Mouse (Mus musculus) c-Kit-positive CD71-negative TER-119-negative erythroid progenitor cells, embryonic 14.5 days (primary cell): Measurements from ENCODE around the gene Mmp19.
"Not testable (repeated sequence)": the region's sequence is repeated elsewhere in the genome, so short reads cannot be mapped to it uniquely, and the experiment has no call there.

Experiments
- DNase-seq: peaks from one replicate; pipeline ENCODE4 v3.0.0-alpha.2; 2013; ENCODE audit warnings: low read depth

Gene Mmp19

DNA sequence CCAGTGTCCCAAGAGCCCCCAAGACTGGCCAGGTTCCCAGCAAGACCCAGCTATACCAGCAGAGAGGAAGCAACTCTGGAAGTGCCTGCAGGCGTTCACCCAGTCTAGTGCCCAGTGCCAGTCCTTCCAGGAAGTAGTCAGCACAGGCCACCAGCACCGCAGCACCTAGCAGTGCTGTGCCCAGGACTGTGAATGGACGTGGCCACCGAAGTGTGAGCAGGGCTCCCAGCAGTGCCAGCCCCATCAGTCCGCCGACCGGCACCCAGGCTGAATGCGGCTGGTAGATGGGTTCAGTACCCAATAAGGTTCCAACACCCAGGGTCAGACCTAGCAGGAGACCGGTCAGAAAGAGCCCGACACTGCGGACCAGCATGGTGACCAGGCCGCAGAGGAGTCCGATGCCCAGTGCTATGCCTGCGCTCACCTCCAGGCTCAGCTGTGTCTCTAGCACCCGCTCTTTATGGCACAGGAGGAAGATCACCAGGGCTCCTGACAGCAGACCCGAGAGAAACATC is 11.3 kb downstream of the Mmp19 start:
- no peak for DNase-seq

DNA sequence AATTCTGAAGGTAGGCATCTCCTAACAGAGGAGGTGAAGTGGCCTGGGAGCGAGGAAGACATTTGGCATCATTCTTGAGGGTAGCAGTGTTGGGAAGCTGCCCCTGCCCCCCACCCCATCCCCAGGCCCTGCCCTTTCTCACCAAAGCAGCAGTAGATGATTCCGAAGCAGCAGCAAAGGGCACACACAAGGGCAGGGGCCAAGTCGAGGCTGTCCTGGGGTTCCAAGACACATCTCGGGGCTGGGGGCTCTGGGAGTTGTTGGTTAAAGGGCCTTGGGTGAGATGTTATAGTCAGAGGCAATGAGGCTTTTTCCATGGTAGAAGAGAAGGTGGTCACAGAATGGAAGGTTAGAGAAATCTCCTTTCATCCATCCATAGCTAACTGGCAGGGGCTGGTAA is 12.2 kb downstream of the Mmp19 start:
- no peak for DNase-seq

GRCm38 (mm10) chr10:128803361-128803760 is 12.7 kb downstream of the Mmp19 start:
- no peak for DNase-seq

DNA sequence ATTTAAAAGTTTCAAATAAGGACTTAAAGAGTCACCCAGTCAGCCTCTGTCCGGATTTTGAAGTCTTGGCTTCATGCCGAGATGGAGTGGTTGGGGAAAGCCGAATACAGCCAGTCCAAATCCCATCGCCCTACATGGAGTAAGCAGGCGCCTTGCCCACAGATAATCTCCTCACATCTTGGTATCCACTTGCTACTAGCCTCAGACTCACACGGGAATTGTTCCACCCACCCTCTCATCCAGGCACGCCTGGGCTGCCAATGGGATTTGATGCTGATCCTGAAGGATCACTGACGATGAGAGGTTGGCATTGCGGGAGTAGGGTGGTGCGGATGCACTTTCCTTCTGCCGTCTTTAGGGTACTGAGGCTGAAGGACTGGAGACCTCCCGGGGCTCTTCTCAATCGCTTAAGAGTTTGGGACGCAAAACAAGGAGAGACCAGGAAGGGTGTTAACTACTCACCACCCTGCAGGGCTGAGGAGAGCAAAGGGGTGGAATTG is 13.1 kb downstream of the Mmp19 start, which contains the start of gene Dnajc14:
Gene Dnajc14, plus strand, starts transcription at position 292 of the 500 bp plus-strand sequence.
- DNase-seq: no peak

DNA sequence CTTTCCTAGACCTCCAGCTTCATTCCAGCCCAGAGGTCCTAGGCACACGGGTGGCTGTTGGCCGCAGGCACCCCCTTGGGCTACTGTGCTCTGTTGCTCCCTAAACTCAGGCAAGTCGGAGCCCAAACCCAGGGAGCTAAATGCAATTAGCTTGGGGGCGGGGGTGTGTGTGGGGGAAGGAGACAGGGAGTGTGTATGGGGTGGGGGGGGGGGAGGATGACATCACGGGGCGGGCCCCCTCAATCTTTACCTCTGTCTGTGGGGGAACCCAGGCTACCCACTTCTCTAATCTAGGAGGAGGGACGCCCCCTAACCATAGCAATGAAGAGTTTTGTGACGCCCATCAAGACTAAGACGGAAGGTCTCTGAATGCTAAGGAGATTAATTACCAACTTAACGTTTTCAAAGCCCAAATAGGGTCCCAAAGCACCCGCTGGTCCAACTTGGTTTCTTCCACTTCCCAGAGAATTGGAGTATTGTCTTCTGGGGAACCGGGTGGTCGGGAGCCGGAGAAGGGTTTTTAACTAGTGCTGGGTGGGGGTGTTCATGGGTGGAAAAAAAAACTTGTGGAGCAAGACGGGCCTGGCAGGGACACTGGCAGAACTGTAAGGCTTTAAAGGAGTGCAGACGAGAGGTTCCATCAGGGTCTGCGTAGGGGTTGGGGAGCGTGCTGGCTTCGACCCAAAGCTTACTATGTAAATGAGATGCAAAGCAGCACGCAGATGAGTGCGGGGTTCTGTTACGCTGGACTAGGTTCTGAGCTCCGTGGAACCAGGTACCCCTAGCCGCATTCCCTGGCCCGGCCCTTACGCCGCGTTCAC is 13.8 kb downstream of the Mmp19 start, which contains the start of gene Tmem198b:
Gene Tmem198b, minus strand, starts transcription at position 100 of the 821 bp plus-strand sequence.
- DNase-seq: peak; percentile 63

GRCm38 (mm10) chr10:128805092-128806000 is 14.6 kb downstream of the Mmp19 start:
- DNase-seq: peak; percentile 96

DNA sequence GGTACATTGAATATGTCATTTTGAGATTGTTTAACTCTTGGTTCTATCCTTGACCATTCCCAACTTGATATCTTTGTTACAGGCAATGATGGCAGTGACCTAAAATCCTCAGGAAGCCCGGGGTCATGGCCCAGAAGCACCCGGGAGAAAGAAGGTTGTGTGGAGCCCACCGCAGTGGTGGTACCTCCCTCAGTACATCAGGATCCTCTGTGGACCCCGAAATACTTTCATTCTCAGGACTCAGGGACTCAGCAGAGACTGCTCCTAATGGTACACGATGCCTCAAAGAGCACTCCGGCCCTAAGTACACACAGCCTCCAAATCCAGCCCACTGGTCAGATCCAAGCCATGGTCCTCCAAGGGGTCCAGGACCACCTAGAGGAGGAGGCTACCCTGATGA is 15.4 kb downstream of the Mmp19 start:
- DNase-seq: no peak

DNA sequence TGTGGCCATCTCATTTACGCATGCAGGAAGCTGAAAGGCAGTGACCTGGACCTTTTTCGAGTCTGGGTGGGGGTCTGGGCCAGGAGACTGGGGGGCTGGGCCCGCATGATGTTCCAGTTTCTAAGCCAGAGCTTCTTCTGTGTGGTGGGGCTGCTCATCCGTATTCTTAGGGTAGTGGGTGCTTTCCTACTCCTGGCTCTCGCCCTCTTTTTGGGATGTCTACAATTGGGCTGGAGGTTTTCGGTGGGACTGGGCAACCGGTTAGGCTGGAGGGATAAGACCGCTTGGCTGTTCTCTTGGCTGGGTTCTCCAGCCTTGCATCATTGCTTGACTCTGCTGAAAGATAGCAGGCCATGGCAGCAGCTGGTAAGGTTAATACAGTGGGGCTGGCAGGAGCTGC is 16.3 kb downstream of the Mmp19 start:
- no peak for DNase-seq

DNA sequence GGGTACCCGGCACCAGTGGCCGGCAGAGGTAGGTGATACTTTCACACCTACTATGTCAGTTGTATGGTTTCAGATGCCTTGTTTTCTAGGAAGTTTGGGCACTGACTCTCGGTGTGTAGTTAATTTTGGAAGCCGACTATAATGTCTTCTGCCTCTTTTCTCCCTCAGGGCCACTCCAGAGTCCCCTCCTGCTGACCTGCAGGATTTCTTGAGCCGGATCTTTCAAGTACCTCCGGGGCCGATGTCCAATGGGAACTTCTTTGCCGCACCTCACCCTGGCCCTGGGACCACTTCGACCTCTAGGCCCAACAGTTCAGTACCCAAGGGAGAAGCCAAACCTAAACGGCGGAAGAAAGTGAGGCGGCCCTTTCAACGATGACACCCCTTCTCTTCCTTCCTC is 26.3 kb downstream of the Mmp19 start, which contains the start of gene Sarnp:
Gene Sarnp, plus strand, starts transcription at position 301 of the 400 bp plus-strand sequence.
- no peak for DNase-seq

- no peak for DNase-seq
Observed at GRCm38 (mm10) chr10:128820217-128820616, 29.5 kb downstream of the Mmp19 start.

GRCm38 (mm10) chr10:128821358-128822056 is 30.8 kb downstream of the Mmp19 start, which contains the start of gene Ormdl2:
Gene Ormdl2 (minus strand): TSS chr10:128821645.
- peak; percentile 100 for DNase-seq

- no peak for DNase-seq
Observed at GRCm38 (mm10) chr10:128822135-128822534, 31.4 kb downstream of the Mmp19 start.

DNA sequence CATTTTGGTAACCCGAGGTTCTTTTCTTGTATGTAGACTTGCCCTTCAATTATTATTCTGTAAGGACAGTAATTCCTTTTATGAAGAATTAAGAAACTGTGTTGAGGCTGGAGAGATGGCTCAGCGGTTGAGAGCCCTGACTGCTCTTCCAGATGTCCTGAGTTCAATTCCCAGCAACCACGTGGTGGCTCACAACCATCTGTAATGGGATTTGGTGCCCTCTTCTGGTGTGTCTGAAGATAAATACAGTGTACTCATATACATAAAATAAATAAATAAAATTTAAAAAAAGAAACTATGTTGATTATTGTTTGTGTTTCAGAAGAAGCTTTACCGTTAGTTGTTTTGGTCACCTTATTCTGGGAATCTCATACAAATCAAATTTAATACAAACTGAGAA is 32.4 kb downstream of the Mmp19 start:
- DNase-seq: not testable (repeated sequence)

DNA sequence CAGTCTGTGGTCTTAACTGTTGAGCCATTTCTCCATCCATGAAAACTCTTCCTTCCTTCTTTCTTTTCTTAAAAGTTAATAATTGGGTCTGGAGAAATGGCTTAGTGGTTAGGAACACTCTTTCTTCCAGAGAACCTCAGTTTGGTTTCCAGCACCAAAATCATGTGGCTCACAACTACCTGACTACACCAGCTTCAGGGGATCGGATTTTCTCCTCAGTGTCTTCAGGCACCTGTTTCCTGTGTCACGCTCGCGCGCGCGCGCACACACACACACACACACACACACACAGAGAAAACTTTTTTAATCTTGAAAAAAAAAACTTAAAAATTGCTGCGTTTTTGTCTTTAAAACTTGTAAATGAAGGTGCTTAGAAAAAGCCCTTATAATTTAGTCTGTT is 33.1 kb downstream of the Mmp19 start:
- no peak for DNase-seq

DNA sequence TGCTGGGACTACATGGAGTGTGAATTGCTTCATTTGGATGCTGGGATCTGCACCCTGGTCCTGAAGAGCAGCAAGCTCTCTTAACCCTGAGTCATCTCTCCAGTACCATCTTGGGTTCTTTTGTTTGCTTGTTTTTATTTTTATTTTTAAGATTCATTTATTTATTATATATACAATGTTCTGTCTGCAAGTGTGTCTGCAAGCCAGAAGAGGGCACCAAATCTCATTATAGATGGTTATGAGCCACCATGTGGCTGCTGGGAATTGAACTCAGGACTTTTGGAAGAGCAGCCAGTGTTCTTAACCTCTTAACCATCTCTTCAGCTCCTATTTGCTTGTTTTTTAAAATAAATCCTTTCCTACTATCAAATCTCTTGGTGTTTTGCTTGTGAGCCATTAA is 46.7 kb downstream of the Mmp19 start:
- no peak for DNase-seq

DNA sequence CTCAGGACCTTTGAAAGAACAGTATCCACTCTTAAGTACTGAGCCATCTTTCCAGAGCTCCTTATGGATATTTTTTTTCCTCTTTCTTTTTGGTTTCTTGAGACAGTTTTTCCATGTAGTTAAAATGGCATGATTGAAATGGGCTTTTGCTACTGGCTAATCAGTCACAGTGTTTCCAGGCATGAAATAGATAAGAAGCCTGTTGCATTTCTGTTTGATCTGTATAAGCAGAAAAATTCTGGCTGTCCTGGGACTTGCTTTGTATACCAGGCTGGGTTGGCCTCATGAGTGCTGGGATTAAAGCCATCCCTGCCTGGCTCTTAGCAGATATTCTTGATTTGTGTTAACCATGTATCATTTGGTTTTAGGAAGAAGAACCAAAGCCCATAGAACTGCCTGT is 48.7 kb downstream of the Mmp19 start:
- no peak for DNase-seq

DNA sequence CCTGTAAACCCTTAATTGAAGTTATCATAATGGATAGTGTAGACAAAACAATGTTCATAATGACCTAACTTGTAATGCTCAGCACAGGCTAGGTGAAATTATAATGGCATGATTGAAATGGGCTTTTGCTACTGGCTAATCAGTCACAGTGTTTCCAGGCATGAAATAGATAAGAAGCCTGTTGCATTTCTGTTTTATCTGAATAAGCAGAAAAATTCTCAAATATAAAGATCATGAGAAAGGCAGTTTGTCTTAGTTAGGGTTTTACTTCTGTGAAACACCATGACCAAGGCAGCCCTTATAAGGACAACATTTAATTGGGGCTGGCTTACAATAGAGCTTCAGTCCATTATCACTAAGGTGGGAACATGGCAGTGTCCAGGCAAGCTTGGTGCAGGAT is 49.9 kb downstream of the Mmp19 start:
- no peak for DNase-seq

DNA sequence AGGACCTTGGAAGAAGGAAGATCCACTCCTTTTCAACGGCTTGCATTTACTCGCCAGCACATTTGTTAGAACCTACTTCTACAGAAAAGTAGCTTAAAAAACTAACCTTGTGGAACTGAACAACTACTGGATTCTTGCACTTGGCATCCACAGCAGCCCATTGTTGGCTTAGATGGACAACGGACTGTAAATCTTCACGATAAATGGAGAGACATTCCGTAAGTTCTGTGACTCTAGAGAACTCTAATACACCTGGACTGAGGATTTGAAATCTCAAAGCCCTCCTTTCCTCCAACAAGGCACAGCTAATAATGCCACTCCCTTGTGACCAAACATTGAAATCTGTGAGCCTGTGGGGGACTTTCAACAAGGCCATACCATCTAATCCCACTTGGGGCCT is 52.5 kb downstream of the Mmp19 start:
- DNase-seq: no peak

- no peak for DNase-seq
Observed at GRCm38 (mm10) chr10:128845516-128845915, 54.8 kb downstream of the Mmp19 start.

DNA sequence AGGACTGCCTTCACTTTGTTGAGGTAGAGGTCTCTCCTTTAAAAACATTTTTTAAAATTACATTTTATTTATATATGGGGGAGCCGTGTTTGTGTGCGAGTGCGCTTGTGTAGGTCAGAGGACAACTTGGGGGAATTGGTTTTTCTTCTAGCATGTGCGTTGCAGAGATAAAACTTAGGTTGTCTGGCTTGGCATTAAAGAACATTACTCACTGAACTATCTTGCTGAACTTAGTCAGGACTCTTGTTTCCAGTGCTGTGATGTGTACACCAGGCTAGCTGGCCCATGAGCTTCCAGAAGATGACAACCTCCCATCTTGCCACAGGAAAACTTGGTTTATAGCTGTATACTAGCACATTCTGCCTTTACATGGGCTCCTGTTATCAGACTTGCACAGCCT is 56.0 kb downstream of the Mmp19 start:
- DNase-seq: no peak

- DNase-seq: no peak
Observed at GRCm38 (mm10) chr10:128848426-128848825, 57.7 kb downstream of the Mmp19 start.

DNA sequence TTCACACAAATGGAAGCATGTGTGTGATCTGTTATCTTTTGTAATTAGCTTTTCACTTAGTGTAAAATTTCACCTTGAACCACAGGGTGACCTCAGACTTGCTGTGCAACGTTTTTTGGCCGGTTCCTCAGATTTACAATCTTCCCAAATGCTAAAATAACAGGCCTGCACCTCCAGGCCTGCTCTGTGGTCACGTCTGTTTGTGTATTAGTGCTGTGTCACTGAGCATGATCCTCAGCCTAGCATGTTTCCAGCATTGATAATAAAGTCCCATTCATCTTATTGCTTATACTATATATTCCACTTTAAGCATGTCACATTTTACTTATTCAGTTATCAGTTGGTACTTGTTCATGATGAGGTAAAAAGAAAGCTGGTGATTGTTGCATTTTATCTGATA is 59.6 kb downstream of the Mmp19 start:
- DNase-seq: no peak
